Mouse (Mus musculus): ENCODE measurements around the gene Fam222b.

DNA sequence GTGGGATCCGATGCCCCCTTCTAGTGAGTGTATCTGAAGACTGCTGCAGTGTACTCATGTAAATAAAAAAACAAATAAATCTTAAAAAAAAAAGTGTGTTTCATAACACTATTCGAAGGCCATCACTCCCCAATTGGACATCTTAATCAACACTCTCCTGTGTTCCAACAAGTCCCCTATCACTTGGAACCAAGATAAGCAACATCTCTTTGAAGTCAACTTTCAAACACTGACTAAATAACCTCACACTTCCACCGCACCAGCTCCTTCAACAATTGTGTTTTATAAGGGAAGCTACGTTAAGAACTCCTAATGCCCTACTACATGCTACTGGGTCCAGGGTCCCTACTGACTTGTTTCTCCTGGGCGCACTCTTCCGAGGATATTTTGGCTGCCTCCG is 88.0 kb downstream of the Fam222b start:
- no peak for TF ChIP-seq CTCF (IDR thresholded peaks at IDR 0.05; ENCODE audit: low read depth)
- TF ChIP-seq EP300 (optimal IDR thresholded peaks at IDR 0.05) = no peak

Data from stomach, postnatal 0 days (tissue).